Mouse (Mus musculus) midbrain, embryonic 11.5 days (tissue): Measurements from ENCODE around the gene Wdfy2. TPM values are rescaled to one million over a fixed set of nuclear protein-coding genes. Genes with fewer than 3 reads are reported as not detected.

Source experiments
- ATAC-seq: fragments of 200-750 bp; cut with Nextera tagmentation; 2 replicates; pipeline ENCODE4 v1.8.0; 2017; ENCODE audit warnings: moderate TSS enrichment, moderate library complexity; ENCODE audit not compliant: low FRiP score
- DNase-seq: peaks from one replicate; pipeline ENCODE4 v3.0.0; 2015; ENCODE audit warnings: low spot score; ENCODE audit errors: missing footprints
- H3K27ac ChIP-seq: fragments of 300-500 bp; sonication (generic); 2 replicates; pipeline ENCODE4 v1.5.1; 2014; ENCODE audit warnings: low read depth, low read length
- H3K27me3 ChIP-seq: fragments of 300-500 bp; sonication (generic); 2 replicates; pipeline ENCODE4 v1.6.1; 2014; ENCODE audit warnings: mild to moderate bottlenecking, low read length, moderate library complexity, mixed read lengths; ENCODE audit not compliant: control insufficient read depth, insufficient read depth
- H3K36me3 ChIP-seq: fragments of 300-500 bp; sonication (generic); 2 replicates; pipeline ENCODE4 v1.6.1; 2014; ENCODE audit warnings: mild to moderate bottlenecking, low read length, moderate library complexity, mixed read lengths; ENCODE audit not compliant: control insufficient read depth, insufficient read depth
- H3K4me1 ChIP-seq: fragments of 300-500 bp; sonication (generic); 2 replicates; pipeline ENCODE4 v1.6.1; 2014; ENCODE audit warnings: low read length; ENCODE audit not compliant: control insufficient read depth, insufficient read depth
- H3K4me2 ChIP-seq: fragments of 300-500 bp; sonication (generic); 2 replicates; pipeline ENCODE4 v1.6.1; 2014; ENCODE audit warnings: mild to moderate bottlenecking, moderate library complexity
- H3K4me3 ChIP-seq: fragments of 300-500 bp; sonication (generic); 2 replicates; pipeline ENCODE4 v1.5.1; 2014; ENCODE audit warnings: low read depth, low read length
- H3K9ac ChIP-seq: fragments of 300-500 bp; sonication (generic); 2 replicates; pipeline ENCODE4 v1.6.1; 2014; ENCODE audit warnings: low read length
- H3K9me3 ChIP-seq: fragments of 300-500 bp; sonication (generic); 2 replicates; pipeline ENCODE4 v1.6.1; 2016; ENCODE audit warnings: low read length; ENCODE audit not compliant: control insufficient read depth
- WGBS: fragments of 180-500 bp; shearing (Covaris S2); extraction: QIAGEN DNeasy Blood & Tissue Kit; methylation state at CpG from one replicate; pipeline ENCODE4 v1.1.7; 2014; 5-methylcytosine and 5-hydroxymethylcytosine counted together
- polyA plus RNA-seq: library from polyadenylated mRNA; unstranded; fragments of >200 nt; fragmentation: Nextera tagmentation; extraction: Ambion mirVana; gene quantifications from 2 replicates; pipeline ENCODE4 v1.2.1, GENCODE M21; 2014

Wdfy2 gene
- polyA plus RNA-seq, 1 experiment from 2014 or later = 15.9 TPM

- WGBS = 14% methylated on average over 9 of the region's 9 CpGs
- Histone ChIP-seq H3K27ac (no peak overlapping the region), H3K4me1 (peaks cover 7% of the 10 kb centered on the region; the same call in 1 of the 2 replicates), H3K36me3 (no peaks in the 10 kb centered on the region), H3K9ac (peak overlapping the region; percentile 76), H3K4me3 (peak overlapping the region; percentile 63), H3K27me3 (no peaks in the 10 kb centered on the region), H3K4me2 (peak overlapping the region; percentile 61), H3K9me3 (no peaks in the 10 kb centered on the region)
- DNase-seq = peak; percentile 84
- ATAC-seq = no peak
These were observed 858 bp downstream of the Wdfy2 start for GRCm38 (mm10) chr14:62838336-62838735.

- H3K36me3 ChIP-seq = no peaks in the 10 kb centered on the region
- H3K27me3 ChIP-seq = no peaks in the 10 kb centered on the region
- no peak overlapping the region for H3K9ac ChIP-seq
- H3K27ac ChIP-seq = no peak overlapping the region
- DNase-seq = peak; percentile 31
- no peaks in the 10 kb centered on the region for H3K9me3 ChIP-seq
- H3K4me1 ChIP-seq = peaks cover 7% of the 10 kb centered on the region; the same call in 1 of the 2 replicates
- no peak for ATAC-seq
- H3K4me2 ChIP-seq = no peak overlapping the region
- no peak overlapping the region for H3K4me3 ChIP-seq
These were observed 4.2 kb downstream of the Wdfy2 start for GRCm38 (mm10) chr14:62841726-62842125.

- Histone ChIP-seq H3K36me3 (no peaks in the 10 kb centered on the region), H3K4me1 (peaks cover 7% of the 10 kb centered on the region; the same call in 1 of the 2 replicates), H3K4me3 (no peak overlapping the region), H3K27ac (no peak overlapping the region), H3K9ac (no peak overlapping the region), H3K9me3 (no peaks in the 10 kb centered on the region), H3K4me2 (no peak overlapping the region), H3K27me3 (no peaks in the 10 kb centered on the region)
- ATAC-seq (no peak), DNase-seq (no peak)
These were observed 5.0 kb downstream of the Wdfy2 start for GRCm38 (mm10) chr14:62842495-62842894.

GRCm38 (mm10) chr14:62842976-62843375 is 5.5 kb downstream of the Wdfy2 start:
- H3K9me3 ChIP-seq = no peaks in the 10 kb centered on the region
- peaks cover 7% of the 10 kb centered on the region; the same call in 1 of the 2 replicates for H3K4me1 ChIP-seq
- H3K9ac ChIP-seq = no peak overlapping the region
- no peak overlapping the region for H3K4me2 ChIP-seq
- WGBS = 66% methylated on average over 2 of the region's 2 CpGs
- H3K27ac ChIP-seq = no peak overlapping the region
- no peaks in the 10 kb centered on the region for H3K36me3 ChIP-seq
- DNase-seq (peak; percentile 41), ATAC-seq (no peak)
- H3K4me3 ChIP-seq = no peak overlapping the region
- no peaks in the 10 kb centered on the region for H3K27me3 ChIP-seq

- no peaks in the 10 kb centered on the region for H3K36me3 ChIP-seq
- H3K4me1 ChIP-seq = peaks cover 3% of the 10 kb centered on the region; the same call in 1 of the 2 replicates
- H3K9ac ChIP-seq = no peak overlapping the region
- peaks cover 5% of the 10 kb centered on the region for H3K9me3 ChIP-seq
- DNase-seq = peak; percentile 21
- H3K4me3 ChIP-seq = no peak overlapping the region
- ATAC-seq = no peak
- H3K27ac ChIP-seq = no peak overlapping the region
- H3K27me3 ChIP-seq = no peaks in the 10 kb centered on the region
- WGBS = 88% methylated on average over 8 of the region's 8 CpGs
- H3K4me2 ChIP-seq = no peak overlapping the region
These were observed 6.7 kb downstream of the Wdfy2 start for GRCm38 (mm10) chr14:62844226-62844625.

- Histone ChIP-seq H3K4me1 (peaks cover 3% of the 10 kb centered on the region; the same call in 1 of the 2 replicates), H3K9ac (no peak overlapping the region), H3K27me3 (no peaks in the 10 kb centered on the region), H3K36me3 (no peaks in the 10 kb centered on the region), H3K4me3 (no peak overlapping the region), H3K27ac (no peak overlapping the region), H3K9me3 (peaks cover 5% of the 10 kb centered on the region), H3K4me2 (no peak overlapping the region)
- WGBS = 73% methylated on average over 8 of the region's 8 CpGs
- ATAC-seq (no peak), DNase-seq (peak; percentile 73)
These were observed 7.7 kb downstream of the Wdfy2 start for GRCm38 (mm10) chr14:62845011-62845840.

GRCm38 (mm10) chr14:62850980-62851379 is 13.5 kb downstream of the Wdfy2 start:
- no peaks in the 10 kb centered on the region for H3K27me3 ChIP-seq
- H3K27ac ChIP-seq = no peak overlapping the region
- no peak overlapping the region for H3K9ac ChIP-seq
- peaks cover 7% of the 10 kb centered on the region for H3K4me1 ChIP-seq
- no peak overlapping the region for H3K4me2 ChIP-seq
- DNase-seq = no peak
- 45% methylated on average over 6 of the region's 6 CpGs for WGBS
- H3K9me3 ChIP-seq = peaks cover 5% of the 10 kb centered on the region
- no peak; the same call in 1 of the 2 replicates for ATAC-seq
- H3K36me3 ChIP-seq = no peaks in the 10 kb centered on the region
- no peak overlapping the region for H3K4me3 ChIP-seq

- H3K27ac ChIP-seq = no peak overlapping the region
- H3K36me3 ChIP-seq = no peaks in the 10 kb centered on the region
- no peak overlapping the region for H3K9ac ChIP-seq
- no peaks in the 10 kb centered on the region for H3K27me3 ChIP-seq
- WGBS = 91% methylated on average over 3 of the region's 3 CpGs
- ATAC-seq (no peak), DNase-seq (no peak)
- no peak overlapping the region for H3K4me3 ChIP-seq
- peaks cover 5% of the 10 kb centered on the region for H3K9me3 ChIP-seq
- peaks cover 7% of the 10 kb centered on the region for H3K4me1 ChIP-seq
- no peak overlapping the region for H3K4me2 ChIP-seq
These were observed 15.4 kb downstream of the Wdfy2 start for GRCm38 (mm10) chr14:62852840-62853239.

- ATAC-seq (no peak), DNase-seq (no peak)
- Histone ChIP-seq H3K27ac (no peak overlapping the region), H3K9ac (no peak overlapping the region), H3K9me3 (no peaks in the 10 kb centered on the region; the same call in 1 of the 2 replicates), H3K4me3 (no peak overlapping the region), H3K27me3 (no peaks in the 10 kb centered on the region), H3K4me2 (no peak overlapping the region), H3K4me1 (peaks cover 7% of the 10 kb centered on the region), H3K36me3 (no peaks in the 10 kb centered on the region)
- 70% methylated on average over 18 of the region's 18 CpGs for WGBS
These were observed 17.8 kb downstream of the Wdfy2 start for GRCm38 (mm10) chr14:62855077-62855835.
